Mouse (Mus musculus) brain, embryonic 14.5 days (tissue): ENCODE data around the gene Terb2.

Experiments
- CTCF ChIP-seq: fragments of 200-500 bp; IDR thresholded peaks from 2 replicates; pipeline ENCODE4 v1.5.1; 2012; ENCODE audit warnings: inconsistent platforms, mild to moderate bottlenecking, moderate library complexity, borderline replicate concordance; ENCODE audit not compliant: insufficient read depth, insufficient read length; ENCODE audit errors: extremely low read depth
- POLR2A ChIP-seq: fragments of 200-500 bp; IDR thresholded peaks from 2 replicates; pipeline ENCODE4 v1.6.1; 2012; ENCODE audit warnings: mild to moderate bottlenecking, inconsistent platforms, borderline replicate concordance; ENCODE audit not compliant: poor library complexity, insufficient read depth, insufficient read length, severe bottlenecking; ENCODE audit errors: extremely low read depth

- no peak for TF ChIP-seq CTCF
- no peak for TF ChIP-seq POLR2A
Observed at GRCm38 (mm10) chr2:122247786-122248185, 61.7 kb downstream of the Terb2 start.
